Mouse (Mus musculus): ENCODE measurements around the gene Apoc3. TPM values are rescaled to one million over a fixed set of nuclear protein-coding genes. Genes with fewer than 3 reads are reported as not detected.

Gene Apoc3
- polyA plus RNA-seq, 1 experiment from 2014 or later, result not detected

GRCm38 (mm10) chr9:46210473-46210872 lies 25.0 kb downstream of the Apoc3 start:
- DNase-seq (no peak), ATAC-seq (ENCODE audit: low FRiP score, low TSS enrichment) (no peak)
- 93% methylated on average over 12 of the region's 12 CpGs for WGBS
- Histone ChIP-seq H3K4me1 (ENCODE audit: control insufficient read depth, insufficient read depth, low read length) (no peaks in the 10 kb centered on the region), H3K4me3 (replicated peaks; ENCODE audit: low read depth, low read length) (no peak overlapping the region), H3K4me2 (ENCODE audit: low read length) (no peak overlapping the region), H3K36me3 (ENCODE audit: control insufficient read depth, insufficient read depth, low read length) (peaks cover 80% of the 10 kb centered on the region), H3K9ac (replicated peaks; ENCODE audit: low read length) (no peak overlapping the region), H3K27me3 (ENCODE audit: control insufficient read depth, insufficient read depth, low read length) (no peaks in the 10 kb centered on the region), H3K27ac (replicated peaks; ENCODE audit: low read depth, low read length) (no peak overlapping the region), H3K9me3 (ENCODE audit: control insufficient read depth, low read length) (no peaks in the 10 kb centered on the region)

GRCm38 (mm10) chr9:46208401-46208974 lies 26.9 kb downstream of the Apoc3 start:
- Histone ChIP-seq H3K27ac (replicated peaks; ENCODE audit: low read depth, low read length) (no peak overlapping the region), H3K4me1 (ENCODE audit: control insufficient read depth, insufficient read depth, low read length) (no peaks in the 10 kb centered on the region), H3K4me3 (replicated peaks; ENCODE audit: low read depth, low read length) (no peak overlapping the region), H3K9me3 (ENCODE audit: control insufficient read depth, low read length) (no peaks in the 10 kb centered on the region), H3K27me3 (ENCODE audit: control insufficient read depth, insufficient read depth, low read length) (no peaks in the 10 kb centered on the region), H3K4me2 (ENCODE audit: low read length) (no peak overlapping the region), H3K9ac (replicated peaks; ENCODE audit: low read length) (no peak overlapping the region), H3K36me3 (ENCODE audit: control insufficient read depth, insufficient read depth, low read length) (peaks cover 88% of the 10 kb centered on the region)
- 89% methylated on average over 13 of the region's 13 CpGs for WGBS
- no peak for ATAC-seq (ENCODE audit: low FRiP score, low TSS enrichment)
- DNase-seq, result no peak

- H3K4me1 ChIP-seq (ENCODE audit: control insufficient read depth, insufficient read depth, low read length), result no peaks in the 10 kb centered on the region
- DNase-seq (no peak), ATAC-seq (ENCODE audit: low FRiP score, low TSS enrichment) (no peak)
- H3K9me3 ChIP-seq (ENCODE audit: control insufficient read depth, low read length), result no peaks in the 10 kb centered on the region
- H3K27ac ChIP-seq (replicated peaks; ENCODE audit: low read depth, low read length), result no peak overlapping the region
- H3K4me2 ChIP-seq (ENCODE audit: low read length), result no peak overlapping the region
- no peak overlapping the region for H3K4me3 ChIP-seq (replicated peaks; ENCODE audit: low read depth, low read length)
- WGBS, result 97% methylated on average over 6 of the region's 6 CpGs
- no peak overlapping the region for H3K9ac ChIP-seq (replicated peaks; ENCODE audit: low read length)
- no peaks in the 10 kb centered on the region for H3K27me3 ChIP-seq (ENCODE audit: control insufficient read depth, insufficient read depth, low read length)
- H3K36me3 ChIP-seq (ENCODE audit: control insufficient read depth, insufficient read depth, low read length), result peaks cover 90% of the 10 kb centered on the region
These were observed 28.0 kb downstream of the Apoc3 start for GRCm38 (mm10) chr9:46207501-46207869.

- no peak for DNase-seq
- no peak for ATAC-seq (ENCODE audit: low FRiP score, low TSS enrichment)
- no peaks in the 10 kb centered on the region for H3K27me3 ChIP-seq (ENCODE audit: control insufficient read depth, insufficient read depth, low read length)
- no peaks in the 10 kb centered on the region for H3K9me3 ChIP-seq (ENCODE audit: control insufficient read depth, low read length)
- no peak overlapping the region for H3K4me3 ChIP-seq (replicated peaks; ENCODE audit: low read depth, low read length)
- H3K27ac ChIP-seq (replicated peaks; ENCODE audit: low read depth, low read length), result no peak overlapping the region
- WGBS, result 91% methylated on average over 10 of the region's 10 CpGs
- peaks cover 90% of the 10 kb centered on the region for H3K36me3 ChIP-seq (ENCODE audit: control insufficient read depth, insufficient read depth, low read length)
- no peak overlapping the region for H3K9ac ChIP-seq (replicated peaks; ENCODE audit: low read length)
- no peaks in the 10 kb centered on the region for H3K4me1 ChIP-seq (ENCODE audit: control insufficient read depth, insufficient read depth, low read length)
- no peak overlapping the region for H3K4me2 ChIP-seq (ENCODE audit: low read length)
These were observed 28.5 kb downstream of the Apoc3 start for GRCm38 (mm10) chr9:46206834-46207500.

GRCm38 (mm10) chr9:46199609-46200008 lies 35.8 kb downstream of the Apoc3 start:
- Histone ChIP-seq H3K27me3 (ENCODE audit: control insufficient read depth, insufficient read depth, low read length) (no peaks in the 10 kb centered on the region), H3K36me3 (ENCODE audit: control insufficient read depth, insufficient read depth, low read length) (peaks cover 72% of the 10 kb centered on the region), H3K4me1 (ENCODE audit: control insufficient read depth, insufficient read depth, low read length) (no peaks in the 10 kb centered on the region), H3K9ac (replicated peaks; ENCODE audit: low read length) (no peak overlapping the region), H3K27ac (replicated peaks; ENCODE audit: low read depth, low read length) (no peak overlapping the region), H3K9me3 (ENCODE audit: control insufficient read depth, low read length) (no peaks in the 10 kb centered on the region), H3K4me3 (replicated peaks; ENCODE audit: low read depth, low read length) (no peak overlapping the region), H3K4me2 (ENCODE audit: low read length) (no peak overlapping the region)
- no peak for DNase-seq
- 93% methylated on average over 2 of the region's 2 CpGs for WGBS
- no peak for ATAC-seq (ENCODE audit: low FRiP score, low TSS enrichment)

- no peak for DNase-seq
- Histone ChIP-seq H3K27ac (replicated peaks; ENCODE audit: low read depth, low read length) (no peak overlapping the region), H3K9me3 (ENCODE audit: control insufficient read depth, low read length) (no peaks in the 10 kb centered on the region), H3K36me3 (ENCODE audit: control insufficient read depth, insufficient read depth, low read length) (peaks cover 70% of the 10 kb centered on the region), H3K4me1 (ENCODE audit: control insufficient read depth, insufficient read depth, low read length) (no peaks in the 10 kb centered on the region), H3K4me3 (replicated peaks; ENCODE audit: low read depth, low read length) (no peak overlapping the region), H3K9ac (replicated peaks; ENCODE audit: low read length) (no peak overlapping the region), H3K27me3 (ENCODE audit: control insufficient read depth, insufficient read depth, low read length) (no peaks in the 10 kb centered on the region), H3K4me2 (ENCODE audit: low read length) (no peak overlapping the region)
- no peak for ATAC-seq (ENCODE audit: low FRiP score, low TSS enrichment)
- 85% methylated on average over 7 of the region's 7 CpGs for WGBS
These were observed 36.5 kb downstream of the Apoc3 start for GRCm38 (mm10) chr9:46198936-46199335.

GRCm38 (mm10) chr9:46198461-46198860 lies 37.0 kb downstream of the Apoc3 start:
- Histone ChIP-seq H3K4me2 (ENCODE audit: low read length) (no peak overlapping the region), H3K36me3 (ENCODE audit: control insufficient read depth, insufficient read depth, low read length) (peaks cover 68% of the 10 kb centered on the region), H3K9me3 (ENCODE audit: control insufficient read depth, low read length) (no peaks in the 10 kb centered on the region), H3K27ac (replicated peaks; ENCODE audit: low read depth, low read length) (no peak overlapping the region), H3K27me3 (ENCODE audit: control insufficient read depth, insufficient read depth, low read length) (no peaks in the 10 kb centered on the region), H3K4me1 (ENCODE audit: control insufficient read depth, insufficient read depth, low read length) (no peaks in the 10 kb centered on the region), H3K9ac (replicated peaks; ENCODE audit: low read length) (no peak overlapping the region), H3K4me3 (replicated peaks; ENCODE audit: low read depth, low read length) (no peak overlapping the region)
- 90% methylated on average over 9 of the region's 9 CpGs for WGBS
- ATAC-seq (ENCODE audit: low FRiP score, low TSS enrichment) (no peak), DNase-seq (no peak)

GRCm38 (mm10) chr9:46196699-46197169 lies 38.7 kb downstream of the Apoc3 start:
- peaks cover 53% of the 10 kb centered on the region for H3K36me3 ChIP-seq (ENCODE audit: control insufficient read depth, insufficient read depth, low read length)
- no peak for DNase-seq

GRCm38 (mm10) chr9:46194809-46195208 lies 40.6 kb downstream of the Apoc3 start:
- H3K9me3 ChIP-seq (ENCODE audit: control insufficient read depth, low read length), result no peaks in the 10 kb centered on the region
- H3K36me3 ChIP-seq (ENCODE audit: control insufficient read depth, insufficient read depth, low read length), result peaks cover 44% of the 10 kb centered on the region
- H3K4me3 ChIP-seq (replicated peaks; ENCODE audit: low read depth, low read length), result no peak overlapping the region
- no peak overlapping the region for H3K4me2 ChIP-seq (ENCODE audit: low read length)
- no peaks in the 10 kb centered on the region for H3K4me1 ChIP-seq (ENCODE audit: control insufficient read depth, insufficient read depth, low read length)
- 94% methylated on average over 9 of the region's 9 CpGs for WGBS
- no peaks in the 10 kb centered on the region for H3K27me3 ChIP-seq (ENCODE audit: control insufficient read depth, insufficient read depth, low read length)
- DNase-seq (no peak), ATAC-seq (ENCODE audit: low FRiP score, low TSS enrichment) (no peak)
- no peak overlapping the region for H3K27ac ChIP-seq (replicated peaks; ENCODE audit: low read depth, low read length)
- no peak overlapping the region for H3K9ac ChIP-seq (replicated peaks; ENCODE audit: low read length)

More at GRCm38 (mm10) chr9:46196699-46197169, 38.7 kb downstream of the Apoc3 start:
- no peak for ATAC-seq (ENCODE audit: low FRiP score, low TSS enrichment)
- Histone ChIP-seq H3K27me3 (ENCODE audit: control insufficient read depth, insufficient read depth, low read length) (no peaks in the 10 kb centered on the region), H3K9ac (replicated peaks; ENCODE audit: low read length) (no peak overlapping the region), H3K27ac (replicated peaks; ENCODE audit: low read depth, low read length) (no peak overlapping the region), H3K9me3 (ENCODE audit: control insufficient read depth, low read length) (no peaks in the 10 kb centered on the region), H3K4me3 (replicated peaks; ENCODE audit: low read depth, low read length) (no peak overlapping the region), H3K4me1 (ENCODE audit: control insufficient read depth, insufficient read depth, low read length) (no peaks in the 10 kb centered on the region), H3K4me2 (ENCODE audit: low read length) (no peak overlapping the region)
- WGBS, result 89% methylated on average over 12 of the region's 12 CpGs

Measured in midbrain, embryonic 14.5 days (tissue).